Mouse (Mus musculus): ENCODE measurements around the gene Rhoa.

- TF ChIP-seq CTCF (IDR thresholded peaks at IDR 0.05) (no peak), POLR2A (IDR thresholded peaks at IDR 0.05; ENCODE audit: insufficient read depth, low read depth, low read length) (no peak)
These were observed 73.4 kb downstream of the Rhoa start for GRCm38 (mm10) chr9:108379294-108379693.
